Comparison of ENCODE assay signal across 8 mouse cellular contexts in genomic region chr6:30172820-30173550, GRCm38 (mm10).
DNase-seq lines count a peak whose midpoint lies in the region; ATAC-seq lines count a peak whose summit lies in the region.

No protein-coding gene starts in this region.

- no peaks in the 10 kb centered on the region for H3K36me3 ChIP-seq in midbrain, embryonic 15.5 days (replicated peaks)

- H3K27me3 ChIP-seq in midbrain, embryonic 15.5 days (replicated peaks) = peaks cover 88% of the 10 kb centered on the region

- ATAC-seq in granulocyte monocyte progenitor cell, adult 5-6 weeks (replicated peaks; ENCODE audit: poor library complexity, severe bottlenecking) = peak; percentile 33
- ATAC-seq in midbrain, embryonic 15.5 days (replicated peaks) = no peak
- no peak for ATAC-seq in inflammation-experienced regulatory T-cells, adult 6 months

- peak overlapping the region; percentile 35 for H3K4me2 ChIP-seq in midbrain, embryonic 15.5 days

- DNase-seq in kidney, adult 11 months = peak; percentile 15
- no peak for DNase-seq in kidney, adult 8-10 months
- DNase-seq in adrenal gland, postnatal 10 days = peak; percentile 57
- DNase-seq in kidney, postnatal 4 days = peak; percentile 49 to 65
- DNase-seq in layer of hippocampus, adult 11-12 months (ENCODE audit: low spot score) = no peak

- no peaks in the 10 kb centered on the region for H3K9me3 ChIP-seq in midbrain, embryonic 15.5 days

- peaks cover 35% of the 10 kb centered on the region for H3K4me1 ChIP-seq in midbrain, embryonic 15.5 days

- 0 out of 2 replicates have a peak overlapping the region, but pooled peaks have one; percentile 18 for H3K4me3 ChIP-seq in midbrain, embryonic 15.5 days

- under 1% methylated on average over 42 of the region's 44 CpGs for WGBS in midbrain, embryonic 15.5 days

- no peak overlapping the region for H3K9ac ChIP-seq in midbrain, embryonic 15.5 days

- no peak overlapping the region for H3K27ac ChIP-seq in midbrain, embryonic 15.5 days

Comparison
In these comparisons a context has a peak if more than half of its experiments do, and no peak if none do; other contexts are left out.
1. DNase-seq: peak in kidney, adult 11 months (single experiment), adrenal gland, postnatal 10 days (single experiment) and kidney, postnatal 4 days (2 of 2); none in kidney, adult 8-10 months (0 of 2) and layer of hippocampus, adult 11-12 months (single experiment).